Mouse (Mus musculus) E14TG2a.4 (cell line): ENCODE data around the gene Gm28845.

Experiments used
- H3K27me3 ChIP-seq: 2 replicates; pipeline ENCODE4 v1.6.1; 2014; ENCODE audit warnings: low read length, control low read depth; ENCODE audit not compliant: insufficient read depth
- H3K36me3 ChIP-seq: 2 replicates; pipeline ENCODE4 v1.6.1; 2014; ENCODE audit warnings: low read length, control low read depth; ENCODE audit not compliant: insufficient read depth
- H3K4me1 ChIP-seq: replicated peaks from 2 replicates; pipeline ENCODE4 v1.6.1; 2014; ENCODE audit warnings: low read depth, low read length, control low read depth
- H3K4me3 ChIP-seq: replicated peaks from 2 replicates; pipeline ENCODE4 v1.5.1; 2014; ENCODE audit warnings: mild to moderate bottlenecking, low read length
- H3K9me3 ChIP-seq: 2 replicates; pipeline ENCODE4 v1.6.1; 2014; ENCODE audit warnings: low read length, control low read depth
- CTCF ChIP-seq: conservative IDR thresholded peaks from 2 replicates; pipeline ENCODE4 v1.5.1; 2014; ENCODE audit warnings: low read length
- NANOG ChIP-seq: IDR thresholded peaks from 2 replicates; pipeline ENCODE4 v1.6.1; 2014; ENCODE audit warnings: borderline replicate concordance, low read length, mixed read lengths
- POU5F1 ChIP-seq: IDR thresholded peaks from 2 replicates; pipeline ENCODE4 v1.6.1; 2014; ENCODE audit warnings: low read length, borderline replicate concordance

The Gm28845 gene

DNA sequence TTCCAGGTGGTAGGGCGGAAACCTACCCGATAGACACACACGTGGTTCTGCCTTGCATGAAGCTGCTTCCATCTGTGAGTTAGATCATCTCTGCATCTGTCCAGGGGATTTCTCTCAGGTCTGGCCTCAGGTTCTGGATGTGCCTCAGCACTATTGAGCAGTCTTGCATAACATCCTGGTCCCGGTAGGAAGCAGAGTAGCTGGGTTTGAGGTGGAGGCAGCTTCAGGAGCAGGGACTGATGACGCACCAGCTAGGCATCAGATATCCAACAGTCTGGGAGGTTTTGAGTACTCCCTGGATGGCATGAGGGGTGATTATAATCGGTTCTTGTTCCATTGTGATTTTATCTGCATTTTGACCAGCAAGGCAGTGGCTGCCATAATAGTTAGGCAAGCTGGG lies 18.2 kb upstream of the Gm28845 start:
- Histone ChIP-seq H3K4me3 (no peak overlapping the region), H3K36me3 (no peaks in the 10 kb centered on the region), H3K9me3 (peaks cover 8% of the 10 kb centered on the region), H3K27me3 (no peaks in the 10 kb centered on the region), H3K4me1 (no peaks in the 10 kb centered on the region)
- TF ChIP-seq CTCF: no peak
- no peak for TF ChIP-seq NANOG
- no peak for TF ChIP-seq POU5F1

DNA sequence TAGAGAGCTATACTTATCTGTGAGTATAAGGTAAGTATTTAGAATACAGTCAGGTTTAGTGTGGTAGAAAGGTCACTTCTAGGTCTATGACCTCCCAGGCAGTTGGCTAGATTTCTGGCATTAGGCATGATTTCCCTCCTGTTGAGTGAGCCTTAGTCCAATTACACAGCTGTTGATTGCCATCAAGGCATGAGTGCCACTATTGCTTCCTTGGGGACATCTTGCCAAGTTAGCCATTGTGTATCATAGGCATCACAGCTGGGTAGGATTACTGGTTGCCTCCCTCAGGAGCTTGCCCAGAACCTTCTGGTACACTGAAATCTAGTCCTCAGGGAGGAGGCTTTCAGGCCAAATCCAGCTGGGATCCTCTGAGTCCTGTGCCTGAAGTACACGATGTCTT lies 13.5 kb upstream of the Gm28845 start:
- no peak overlapping the region for H3K4me3 ChIP-seq
- no peaks in the 10 kb centered on the region for H3K9me3 ChIP-seq
- no peaks in the 10 kb centered on the region for H3K27me3 ChIP-seq
- no peaks in the 10 kb centered on the region for H3K36me3 ChIP-seq
- no peak for TF ChIP-seq NANOG
- TF ChIP-seq POU5F1: no peak
- no peak for TF ChIP-seq CTCF
- no peaks in the 10 kb centered on the region for H3K4me1 ChIP-seq

DNA sequence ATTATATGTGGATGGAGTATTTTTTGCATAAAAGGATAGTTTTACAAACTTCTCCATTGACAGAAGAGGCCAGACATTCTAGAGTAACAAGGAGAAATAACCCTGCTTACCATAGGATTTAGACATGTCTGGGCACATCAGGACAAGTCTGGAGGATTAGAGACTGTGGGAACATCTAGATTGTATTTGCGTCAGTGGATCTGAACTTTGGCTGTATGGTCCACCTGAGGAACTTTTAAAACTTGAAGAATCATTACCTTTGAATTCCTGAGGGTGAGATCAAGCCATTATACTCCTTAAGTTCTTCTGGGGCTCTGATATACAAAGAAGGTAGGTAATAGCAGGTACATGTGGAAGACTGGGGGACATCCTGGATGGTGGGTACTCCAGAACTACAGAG lies 12.3 kb upstream of the Gm28845 start:
- Histone ChIP-seq H3K27me3 (no peaks in the 10 kb centered on the region), H3K36me3 (no peaks in the 10 kb centered on the region), H3K9me3 (no peaks in the 10 kb centered on the region), H3K4me1 (no peaks in the 10 kb centered on the region), H3K4me3 (no peak overlapping the region)
- no peak for TF ChIP-seq CTCF
- TF ChIP-seq NANOG: no peak
- no peak for TF ChIP-seq POU5F1

DNA sequence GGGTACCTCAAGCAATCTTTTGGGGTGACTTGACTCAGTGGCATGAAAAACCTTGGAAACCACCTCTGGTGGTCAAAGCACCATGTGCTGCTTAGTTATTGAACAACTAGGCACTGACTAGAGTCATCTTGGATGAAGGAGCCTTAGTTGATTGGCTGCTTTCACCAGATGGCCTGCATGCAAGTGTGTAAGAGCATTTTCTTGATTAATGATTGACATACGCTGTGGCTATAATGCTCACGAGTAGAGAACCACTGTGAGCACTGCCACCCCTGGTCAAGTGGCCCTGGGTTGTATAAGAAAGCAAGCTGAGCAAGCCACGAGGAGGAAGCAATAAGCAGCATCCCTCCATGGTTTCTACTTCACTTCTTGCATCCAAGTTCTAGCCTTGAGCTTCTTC lies 10.9 kb upstream of the Gm28845 start:
- TF ChIP-seq CTCF (no peak), NANOG (no peak), POU5F1 (no peak)
- no peaks in the 10 kb centered on the region for H3K36me3 ChIP-seq
- no peak overlapping the region for H3K4me3 ChIP-seq
- no peaks in the 10 kb centered on the region for H3K27me3 ChIP-seq
- H3K4me1 ChIP-seq: no peaks in the 10 kb centered on the region
- no peaks in the 10 kb centered on the region for H3K9me3 ChIP-seq

DNA sequence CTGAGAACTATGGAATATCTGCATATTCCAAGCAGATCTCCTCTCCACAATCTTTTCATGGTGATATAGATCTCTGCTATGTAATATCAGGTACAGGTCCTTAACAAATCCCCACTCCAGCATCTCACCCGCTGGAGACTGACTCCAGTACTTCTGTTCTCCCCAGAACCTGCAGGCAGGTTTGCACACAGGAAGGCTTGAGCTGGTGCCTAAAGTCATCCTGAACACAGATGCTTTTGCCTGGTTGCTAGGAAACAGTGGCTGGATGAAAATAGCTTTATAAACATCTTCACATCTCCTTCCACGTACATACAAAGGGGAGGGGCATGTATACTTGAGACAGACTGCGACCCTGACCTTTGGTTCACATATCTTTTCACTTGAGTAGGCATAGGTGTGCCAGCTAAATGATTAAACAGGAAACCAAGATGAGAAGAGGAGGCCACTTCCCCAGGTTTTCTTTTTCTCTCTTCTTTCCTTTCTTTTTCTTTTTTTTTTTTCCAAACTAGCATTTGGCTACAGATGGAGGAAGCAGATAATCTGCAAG lies 10.3 kb upstream of the Gm28845 start:
- TF ChIP-seq POU5F1: no peak
- TF ChIP-seq NANOG: no peak
- TF ChIP-seq CTCF: no peak
- no peaks in the 10 kb centered on the region for H3K4me1 ChIP-seq
- no peaks in the 10 kb centered on the region for H3K36me3 ChIP-seq
- no peak overlapping the region for H3K4me3 ChIP-seq
- no peaks in the 10 kb centered on the region for H3K27me3 ChIP-seq
- no peaks in the 10 kb centered on the region for H3K9me3 ChIP-seq

DNA sequence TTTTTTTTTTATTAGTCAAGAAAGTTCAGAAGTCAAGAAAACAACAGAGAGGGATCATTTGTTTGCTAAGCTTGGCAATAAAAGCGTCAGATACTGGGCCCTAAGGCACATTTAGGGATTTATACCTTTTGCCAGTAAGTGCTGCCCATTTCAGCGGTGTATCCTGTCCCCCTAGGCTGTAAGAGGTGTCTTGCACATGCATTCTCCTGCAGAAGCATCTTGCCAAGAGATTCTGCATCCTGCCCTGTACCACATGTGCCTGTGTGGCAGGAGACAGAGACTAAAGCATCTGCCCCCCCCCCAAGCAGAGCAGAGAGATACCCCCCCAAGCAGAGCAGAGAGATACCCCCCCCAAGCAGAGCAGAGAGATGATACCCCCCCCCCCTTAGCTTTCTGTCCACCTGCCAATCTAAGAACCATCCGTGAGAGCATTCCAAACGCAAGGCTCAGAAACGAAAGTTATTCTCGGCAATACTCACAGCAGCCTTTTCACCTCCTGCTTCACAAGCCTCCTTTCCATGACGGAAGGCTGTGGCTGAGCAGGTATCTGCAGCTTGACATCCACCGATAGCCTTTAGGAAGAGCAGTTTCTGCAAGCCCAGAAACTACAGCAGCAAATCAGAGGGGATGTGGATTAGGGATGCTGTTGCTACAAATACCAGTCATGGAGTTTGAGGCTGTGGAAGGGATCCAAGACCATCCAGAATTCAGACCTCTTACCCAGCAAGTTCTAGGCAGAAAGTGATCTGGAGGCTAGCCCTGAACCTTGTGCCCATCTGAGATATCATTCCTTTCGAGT lies 3.4 kb upstream of the Gm28845 start, which contains the start of gene D630023F18Rik:
Gene D630023F18Rik (minus strand): TSS at position 641 of the 799 bp plus-strand sequence.
- no peaks in the 10 kb centered on the region for H3K9me3 ChIP-seq
- peaks cover 8% of the 10 kb centered on the region for H3K4me1 ChIP-seq
- TF ChIP-seq CTCF: no peak
- TF ChIP-seq NANOG: no peak
- TF ChIP-seq POU5F1: no peak
- no peaks in the 10 kb centered on the region for H3K27me3 ChIP-seq
- no peaks in the 10 kb centered on the region for H3K36me3 ChIP-seq
- no peak within 1 kb of the TSS for H3K4me3 ChIP-seq

DNA sequence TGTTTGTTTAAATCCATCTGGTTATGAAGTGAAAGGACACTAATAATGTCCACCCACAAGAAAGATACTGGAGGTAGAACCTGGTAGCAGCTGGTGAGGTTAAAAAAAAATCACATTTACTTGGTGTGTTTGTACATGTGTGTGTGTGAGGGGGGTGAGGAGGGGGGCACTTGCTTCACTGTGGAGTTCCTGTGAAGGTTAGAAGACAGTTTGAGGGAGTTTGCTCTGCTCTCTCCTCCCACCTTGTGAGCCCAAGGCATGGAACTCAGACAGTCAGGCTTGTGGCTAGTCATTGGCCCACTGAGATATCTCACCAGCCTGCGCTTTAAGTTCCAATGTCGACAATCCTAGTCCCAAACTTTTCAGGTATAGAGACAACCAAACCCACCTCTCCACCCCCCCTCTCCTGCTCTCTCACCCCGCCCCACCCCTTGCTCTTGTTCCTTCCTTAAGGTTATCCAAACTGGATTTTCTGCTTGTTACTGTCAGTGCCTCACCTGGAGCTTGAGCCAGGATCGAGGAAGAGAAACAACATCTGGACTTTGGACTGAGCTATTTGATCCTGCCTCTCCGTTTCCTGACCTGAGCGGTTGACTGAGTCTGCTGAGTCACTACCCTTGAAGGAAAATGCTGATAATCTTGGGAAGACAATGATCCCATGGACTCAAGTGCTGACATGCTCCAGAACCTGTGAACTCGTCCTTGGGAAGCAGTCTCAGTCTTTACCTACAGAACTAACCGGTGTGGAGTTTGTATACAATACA lies 1.0 kb downstream of the Gm28845 start:
- TF ChIP-seq NANOG (no peak), POU5F1 (no peak), CTCF (no peak)

DNA sequence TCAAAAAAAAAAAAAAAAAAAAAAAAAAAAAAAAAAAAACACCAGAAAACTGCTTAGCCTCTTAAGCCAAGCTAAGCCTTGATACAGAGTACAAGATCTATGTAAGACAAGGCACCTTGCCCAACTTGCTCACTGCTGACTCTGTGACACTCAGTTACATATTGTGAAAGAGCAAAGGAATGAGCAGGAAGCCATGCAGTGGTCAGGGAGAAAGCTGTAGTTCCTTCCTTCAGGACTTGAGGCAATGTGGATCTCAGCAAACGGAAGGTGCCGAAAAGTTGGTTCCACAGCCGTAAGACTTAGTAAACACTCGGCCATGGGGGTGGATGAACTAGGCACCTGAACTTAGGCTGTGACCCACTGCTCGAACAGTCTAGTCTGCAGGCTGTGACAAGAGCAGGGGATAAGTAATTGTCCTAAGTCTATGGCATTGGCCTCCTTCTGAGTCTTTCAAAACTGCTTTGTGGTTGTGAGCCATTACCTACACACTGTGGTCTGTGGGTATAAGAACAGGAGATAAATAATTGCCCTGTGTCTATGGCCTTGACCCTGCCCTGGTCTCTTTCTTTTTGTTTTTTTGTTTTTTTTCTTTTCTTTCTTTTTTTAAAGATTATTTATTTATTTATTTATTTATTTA lies 5.7 kb downstream of the Gm28845 start:
- Histone ChIP-seq H3K27me3 (no peaks in the 10 kb centered on the region), H3K4me1 (peaks cover 40% of the 10 kb centered on the region), H3K9me3 (no peaks in the 10 kb centered on the region), H3K36me3 (no peaks in the 10 kb centered on the region), H3K4me3 (no peak overlapping the region)
- TF ChIP-seq CTCF (no peak), POU5F1 (no peak), NANOG (no peak)

More for the DNA sequence above, 1.0 kb downstream of the Gm28845 start:
- Histone ChIP-seq H3K27me3 (no peaks in the 10 kb centered on the region), H3K4me1 (peaks cover 12% of the 10 kb centered on the region), H3K9me3 (no peaks in the 10 kb centered on the region), H3K36me3 (no peaks in the 10 kb centered on the region), H3K4me3 (no peak overlapping the region)
